Mouse (Mus musculus): ENCODE measurements at regions not wholly inside any gene's neighbourhood (a gene's known extent, or its start where the extent isn't known, plus 50 kb on each side); places are given as distances from the start of the nearest gene placed in this dataset.

GRCm38 (mm10) chr7:58557535-58557934, 98.4 kb upstream of the Atp10a start:
- in situ Hi-C loops (cut with MboI, MseI) = no loop called here

- in situ Hi-C loops (cut with MboI, MseI) = no loop called here
Observed at GRCm38 (mm10) chr7:58568807-58569206, 87.2 kb upstream of the Atp10a start.

GRCm38 (mm10) chr7:58584241-58584820, 71.6 kb upstream of the Atp10a start:
- in situ Hi-C loops (cut with MboI, MseI) = loop anchor here (5.0 to 10.0 kb wide), 3 partner anchors 168 to 640 kb away; partner anchors contain the start of gene Ube3a (in 1 of the 2)

GRCm38 (mm10) chr7:58585626-58586256, 70.2 kb upstream of the Atp10a start:
- in situ Hi-C loops (cut with MboI, MseI) = loop anchor here (5.0 to 10.0 kb wide), 3 partner anchors 42 to 639 kb away; partner anchors contain the start of gene Ube3a (in 1 of the 2)

GRCm38 (mm10) chr7:58595951-58596350, 60.0 kb upstream of the Atp10a start:
- in situ Hi-C loops (cut with MboI, MseI) = no loop called here

Data from T-helper 17 cell (primary cell).